12 mouse cellular contexts compared by ENCODE assay signal in the genomic region with DNA sequence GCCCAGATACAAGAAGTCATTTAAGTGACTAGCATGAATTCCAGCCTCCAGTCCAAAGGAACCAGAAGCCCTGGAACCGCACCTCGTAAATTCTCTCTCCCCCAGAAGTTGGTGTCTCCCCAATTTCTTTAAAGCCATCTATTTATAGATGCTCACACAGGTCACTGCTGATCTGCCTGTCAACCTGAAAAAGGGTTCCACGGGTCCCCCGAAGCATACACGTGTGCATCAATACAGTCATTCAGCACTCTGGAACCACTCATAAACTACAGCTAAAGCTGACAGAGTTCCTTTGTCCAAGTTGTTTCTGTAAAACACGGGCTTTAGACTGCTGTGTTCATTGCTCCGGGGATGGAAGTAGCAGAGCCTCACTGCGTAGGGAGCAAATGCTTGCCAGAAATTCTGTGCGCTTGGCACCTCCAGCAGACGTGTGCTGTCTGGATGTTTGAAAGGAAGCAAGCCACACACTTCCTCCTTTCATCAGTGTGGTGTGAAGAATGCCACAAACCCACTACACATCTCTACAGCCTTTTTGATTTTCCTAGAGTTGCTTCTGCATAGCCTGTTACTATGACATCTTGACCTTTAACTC.
A peak's percentile ranks its signal among the peaks of the same experiment; 100 is the strongest.
DNase-seq lines count a peak whose midpoint lies in the region; ATAC-seq and TF ChIP-seq lines count a peak whose summit lies in the region.
"Had no signal": no experiment of that assay in that cellular context is flagged by ENCODE, and none has a peak within 500 bp of the region (broad histone marks: within the 10 kb centered on the region; RNA-seq: fewer than 3 reads in every experiment).

No protein-coding gene starts in this region.

- intact Hi-C loops in heart, postnatal 14 days (cut with DNase I) = no loop called here

- no peaks in the 10 kb centered on the region for H3K27me3 ChIP-seq in lung, postnatal 0 days (replicated peaks; ENCODE audit: insufficient read depth, low read length)
- H3K27me3 ChIP-seq: neural tube, embryonic 12.5 days; stomach, embryonic 15.5 days had no signal

- WGBS in lung, postnatal 0 days = 59% methylated on average over 10 of the region's 10 CpGs

- 0 out of 2 replicates have a peak, but pooled peaks have one; percentile 5 for ATAC-seq in lung, postnatal 0 days
- 0 out of 2 replicates have a peak, but pooled peaks have one; percentile 31 for ATAC-seq in megakaryocyte progenitor cell, adult 5-6 weeks (replicated peaks; ENCODE audit: poor library complexity)

- no peak for TF ChIP-seq CTCF in lung, postnatal 0 days (IDR thresholded peaks at IDR 0.05)

- TF ChIP-seq EP300 in lung, postnatal 0 days (IDR thresholded peaks at IDR 0.05) = no peak

- no peaks in the 10 kb centered on the region for H3K9me3 ChIP-seq in lung, postnatal 0 days (ENCODE audit: low read length)
- H3K9me3 ChIP-seq: neural tube, embryonic 12.5 days; stomach, embryonic 15.5 days had no signal

- no peak overlapping the region for H3K4me3 ChIP-seq in lung, postnatal 0 days (ENCODE audit: low read depth, low read length)
- H3K4me3 ChIP-seq: neural tube, embryonic 12.5 days; stomach, embryonic 15.5 days had no signal

- H3K27ac ChIP-seq in lung, postnatal 0 days (ENCODE audit: low read length) = peak overlapping the region; percentile 38; the same call in 1 of the 2 replicates
- H3K27ac ChIP-seq: neural tube, embryonic 12.5 days; stomach, embryonic 15.5 days had no signal

- H3K4me2 ChIP-seq in lung, postnatal 0 days (replicated peaks; ENCODE audit: low read depth, low read length) = no peak overlapping the region
- H3K4me2 ChIP-seq: neural tube, embryonic 12.5 days; stomach, embryonic 15.5 days had no signal

- peak; percentile 77 for DNase-seq in heart, adult 11 months
- no peak for DNase-seq in heart, postnatal 14 days
- no peak for DNase-seq in lung, postnatal 0 days (ENCODE audit: low spot score)
- DNase-seq in lung, adult 18-20 months = no peak
- DNase-seq in cerebellum, postnatal 14 days = peak; percentile 51 to 63
- no peak for DNase-seq in lung, postnatal 25 days (ENCODE audit: low spot score)
- DNase-seq in ovary, postnatal 10 days (ENCODE audit: low spot score) = no peak
- DNase-seq: gastrocnemius, postnatal 36 days; right cerebral cortex, postnatal 14 days had no signal

- no peak overlapping the region for H3K9ac ChIP-seq in lung, postnatal 0 days (replicated peaks; ENCODE audit: low read depth)
- H3K9ac ChIP-seq: neural tube, embryonic 12.5 days; stomach, embryonic 15.5 days had no signal

- no peaks in the 10 kb centered on the region for H3K4me1 ChIP-seq in lung, postnatal 0 days (ENCODE audit: insufficient read depth, low read depth, low read length)
- H3K4me1 ChIP-seq: neural tube, embryonic 12.5 days; stomach, embryonic 15.5 days had no signal

- H3K36me3 ChIP-seq in lung, postnatal 0 days (ENCODE audit: insufficient read depth, low read length) = no peaks in the 10 kb centered on the region; the same call in 1 of the 2 replicates
- H3K36me3 ChIP-seq: stomach, embryonic 15.5 days had no signal

Comparison
In these comparisons a context has a peak if more than half of its experiments do, and no peak if none do; other contexts are left out.
1. DNase-seq: peak in heart, adult 11 months (single experiment) and cerebellum, postnatal 14 days (2 of 2); none in heart, postnatal 14 days (0 of 2), lung, postnatal 0 days (single experiment), lung, adult 18-20 months (0 of 2), lung, postnatal 25 days (single experiment) and ovary, postnatal 10 days (single experiment).